Mouse (Mus musculus): ENCODE measurements around the gene Pde1b.

DNA sequence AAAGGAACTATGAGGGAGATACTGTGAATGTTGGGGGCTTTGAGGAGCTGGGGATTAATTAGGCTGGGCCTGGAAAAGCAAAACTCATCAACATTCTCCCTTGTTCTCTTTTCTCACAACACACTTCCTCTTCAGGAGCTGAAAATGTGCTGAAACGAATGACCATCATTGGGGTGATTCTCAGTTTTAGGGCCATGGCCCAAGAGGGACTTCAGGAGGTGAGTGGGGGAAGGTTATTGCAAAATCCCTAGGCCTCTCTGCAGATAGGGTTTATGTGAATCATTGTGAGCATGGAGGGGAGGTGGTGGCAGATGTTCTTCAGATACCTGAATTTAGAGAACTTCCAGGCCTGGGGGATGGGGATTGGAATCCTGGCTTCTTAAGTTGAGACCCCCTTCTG lies 16.2 kb upstream of the Pde1b start:
- no peak for TF ChIP-seq ZNF384 (IDR thresholded peaks at IDR 0.05; ENCODE audit: low read depth, low read length)
- TF ChIP-seq HCFC1 (IDR thresholded peaks at IDR 0.05; ENCODE audit: borderline replicate concordance, insufficient read depth, low read length) = no peak

Data from ES-E14 (cell line).